Mouse (Mus musculus) ES-E14 (cell line): ENCODE measurements around the gene Tuba1a. TPM values are rescaled to one million over a fixed set of nuclear protein-coding genes. Genes with fewer than 3 reads are reported as not detected.
"Not testable (repeated sequence)": the region's sequence is repeated elsewhere in the genome, so short reads cannot be mapped to it uniquely, and the experiment has no call there.

Experiments used
- DNase-seq: peaks from one replicate; pipeline ENCODE4 v3.0.0-alpha.2; 2013; ENCODE audit warnings: low read depth, low spot score
- H3K27ac ChIP-seq: 2 replicates; pipeline ENCODE4 v1.5.1; 2012; ENCODE audit warnings: low read depth, mild to moderate bottlenecking, low read length, moderate library complexity, mixed read lengths; ENCODE audit not compliant: poor library complexity, insufficient read depth, severe bottlenecking
- H3K36me3 ChIP-seq: 2 replicates; pipeline ENCODE4 v1.6.1; 2012; ENCODE audit warnings: mild to moderate bottlenecking, low read length, moderate library complexity, mixed read lengths; ENCODE audit not compliant: control insufficient read depth, poor library complexity, insufficient read depth, severe bottlenecking
- H3K4me1 ChIP-seq, 2 experiments: fragments of 150-350 bp in 1 of 2; sonication (generic) in 1 of 2; 2 replicates each; pipeline ENCODE4 v1.6.1; 2012; ENCODE audit warnings: low read length in 2 of 2, mild to moderate bottlenecking in 1 of 2, mixed read lengths in 1 of 2; ENCODE audit not compliant: control insufficient read depth in 2 of 2, insufficient read depth in 2 of 2, poor library complexity in 1 of 2
- H3K4me3 ChIP-seq, 2 experiments: fragments of 150-350 bp in 1 of 2; sonication (generic) in 1 of 2; 2 replicates each; pipeline ENCODE4 v1.5.1; 2012; ENCODE audit warnings: low read length in 2 of 2, low read depth in 1 of 2, mild to moderate bottlenecking in 1 of 2, mixed read lengths in 1 of 2; ENCODE audit not compliant: insufficient read depth in 1 of 2, poor library complexity in 1 of 2, severe bottlenecking in 1 of 2
- H3K9ac ChIP-seq: 2 replicates; pipeline ENCODE4 v1.6.1; 2012; ENCODE audit warnings: low read depth, mild to moderate bottlenecking, low read length, mixed read lengths; ENCODE audit not compliant: poor library complexity, insufficient read depth, severe bottlenecking
- H3K9me3 ChIP-seq: fragments of 150-350 bp; sonication (generic); 2 replicates; pipeline ENCODE4 v1.6.1; 2012; ENCODE audit warnings: low read depth, mild to moderate bottlenecking, low read length; ENCODE audit not compliant: control insufficient read depth, insufficient read depth
- CHD2 ChIP-seq: IDR thresholded peaks from 2 replicates; pipeline ENCODE4 v1.6.1; 2014; ENCODE audit warnings: mild to moderate bottlenecking, low read depth, low read length, inconsistent platforms
- HCFC1 ChIP-seq: IDR thresholded peaks from 2 replicates; pipeline ENCODE4 v1.6.1; 2012; ENCODE audit warnings: low read length, inconsistent platforms, borderline replicate concordance; ENCODE audit not compliant: insufficient read depth
- MAFK ChIP-seq: IDR thresholded peaks from 2 replicates; pipeline ENCODE4 v1.6.1; 2014; ENCODE audit warnings: mild to moderate bottlenecking, low read depth, low read length, inconsistent platforms; ENCODE audit not compliant: insufficient read depth
- ZC3H11A ChIP-seq: IDR thresholded peaks from 2 replicates; pipeline ENCODE4 v1.6.1; 2012; ENCODE audit warnings: low read depth, mild to moderate bottlenecking, inconsistent platforms, low read length, borderline replicate concordance
- ZNF384 ChIP-seq: IDR thresholded peaks from 2 replicates; pipeline ENCODE4 v1.6.1; 2012; ENCODE audit warnings: low read depth, low read length, inconsistent platforms
- in situ Hi-C, 2 experiments: fragments of 600-800 bp; cut with MboI; formaldehyde crosslinking; loops; one replicate each; pipeline ENCODE4 v1.15.1; 2025; ENCODE audit warnings: low sequenced_read_pairs in 2 of 2, inconsistent platforms in 1 of 2; ENCODE audit not compliant: unreplicated experiment in 2 of 2
- total RNA-seq: library from RNA; depleted of rRNA; stranded (reverse); fragments of 300-350 nt; gene quantifications from 2 replicates; pipeline ENCODE4 v1.2.3, GENCODE M21; 2012

The Tuba1a gene
- total RNA-seq, 1 experiment: 862 TPM

DNA sequence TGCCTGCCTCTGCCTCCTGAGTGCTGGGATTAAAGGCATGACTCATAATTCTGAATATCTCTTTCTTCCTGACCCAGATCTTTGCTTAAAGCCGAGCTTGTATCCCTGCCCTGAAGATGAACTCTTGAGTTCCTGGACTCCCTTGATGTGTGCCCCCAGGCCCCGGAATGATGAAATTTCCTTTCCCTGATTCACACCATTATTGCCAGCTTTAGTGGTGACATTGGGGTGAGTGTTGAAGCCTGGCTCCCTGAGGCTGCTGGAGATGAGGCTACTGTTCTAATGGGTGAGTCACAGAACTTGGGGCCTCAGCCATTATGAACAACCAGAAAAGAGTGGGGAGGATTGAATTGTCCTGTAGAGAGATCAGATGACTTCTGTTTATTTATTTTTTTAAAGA is 12.0 kb downstream of the Tuba1a start:
- H3K9ac ChIP-seq: no peak overlapping the region
- H3K4me1 ChIP-seq: peaks cover 2 to 7% of the 10 kb centered on the region in 2 experiments; a peak in 2 of 4 replicates
- in situ Hi-C loops: no loop called here
- no peak for TF ChIP-seq ZNF384
- TF ChIP-seq CHD2: no peak
- no peak for TF ChIP-seq MAFK
- no peak for TF ChIP-seq HCFC1
- no peak for TF ChIP-seq ZC3H11A
- H3K4me3 ChIP-seq: no peak overlapping the region
- H3K9me3 ChIP-seq: no peaks in the 10 kb centered on the region
- H3K27ac ChIP-seq: no peak overlapping the region
- no peaks in the 10 kb centered on the region for H3K36me3 ChIP-seq
- no peak for DNase-seq

DNA sequence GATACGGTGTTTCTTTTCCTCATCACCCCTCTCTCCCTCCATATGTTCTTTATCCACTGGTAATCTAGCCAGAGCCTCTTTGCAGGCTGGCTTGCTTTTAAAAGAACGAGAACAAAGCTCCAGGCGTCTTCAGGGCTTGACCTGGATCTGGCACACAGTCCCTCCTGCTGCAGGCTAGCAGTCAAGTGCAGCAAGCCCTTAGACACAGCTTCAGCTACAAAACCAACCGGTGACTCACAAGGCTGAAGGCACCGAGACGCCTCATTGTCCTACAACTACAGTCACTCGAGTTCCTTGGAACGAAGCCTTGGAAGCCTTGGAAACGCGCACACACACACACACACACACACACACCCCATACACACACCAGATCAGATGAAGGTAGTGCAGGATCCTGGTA is 12.7 kb downstream of the Tuba1a start:
- in situ Hi-C loops: no loop called here
- Histone ChIP-seq H3K4me3 (no peak overlapping the region), H3K9ac (no peak overlapping the region), H3K27ac (no peak overlapping the region), H3K9me3 (no peaks in the 10 kb centered on the region), H3K4me1 (peaks cover 6 to 7% of the 10 kb centered on the region in 2 experiments; a peak in 3 of 4 replicates), H3K36me3 (no peaks in the 10 kb centered on the region)
- TF ChIP-seq CHD2: no peak
- no peak for TF ChIP-seq HCFC1
- no peak for TF ChIP-seq ZC3H11A
- no peak for TF ChIP-seq ZNF384
- no peak for TF ChIP-seq MAFK
- DNase-seq: no peak

DNA sequence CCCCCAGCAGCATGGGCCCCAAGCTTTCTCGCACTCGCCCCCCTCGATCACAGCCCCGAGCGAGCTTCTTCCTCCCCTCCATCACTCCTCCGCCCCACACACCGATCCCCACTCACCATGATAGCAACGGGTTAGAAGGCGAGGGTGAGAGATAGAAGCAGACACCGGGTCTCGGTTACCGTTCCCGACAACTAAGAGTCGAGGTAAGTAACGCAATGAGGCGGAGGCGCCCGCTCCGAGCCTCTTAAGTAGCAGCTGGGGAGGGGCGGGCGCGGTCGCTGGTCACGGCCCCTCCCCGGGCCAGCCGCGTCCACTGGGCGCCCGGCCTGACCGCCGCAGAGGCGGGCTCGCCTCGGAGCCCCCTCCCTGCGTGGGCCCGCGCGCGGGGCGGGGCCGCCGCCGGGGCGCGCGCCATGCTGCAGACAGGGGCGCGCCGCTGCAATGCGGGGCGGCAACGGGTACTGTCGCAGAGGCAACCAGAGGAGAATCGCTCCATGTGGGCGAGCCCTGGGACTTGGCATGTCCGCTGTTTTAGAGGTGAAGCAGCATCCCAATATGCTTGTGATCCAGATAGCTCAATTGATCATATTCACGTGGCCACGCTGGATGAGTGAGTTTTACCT is 19.2 kb downstream of the Tuba1a start, which contains the start of gene Tuba1b:
Gene Tuba1b, minus strand, starts transcription at position 349 of the 623 bp plus-strand sequence.
- in situ Hi-C loops: no loop called here
- Histone ChIP-seq H3K36me3 (peaks cover 14% of the 10 kb centered on the region), H3K4me3 (peak within 1 kb of the TSS; percentile 90 to 95), H3K4me1 (peaks cover 0 to 5% of the 10 kb centered on the region in 2 experiments; a peak in 2 of 4 replicates), H3K9me3 (no peaks in the 10 kb centered on the region), H3K9ac (peak within 1 kb of the TSS; percentile 99), H3K27ac (peak within 1 kb of the TSS; percentile 99)
- no peak for TF ChIP-seq HCFC1
- DNase-seq: peak; percentile 72

DNA sequence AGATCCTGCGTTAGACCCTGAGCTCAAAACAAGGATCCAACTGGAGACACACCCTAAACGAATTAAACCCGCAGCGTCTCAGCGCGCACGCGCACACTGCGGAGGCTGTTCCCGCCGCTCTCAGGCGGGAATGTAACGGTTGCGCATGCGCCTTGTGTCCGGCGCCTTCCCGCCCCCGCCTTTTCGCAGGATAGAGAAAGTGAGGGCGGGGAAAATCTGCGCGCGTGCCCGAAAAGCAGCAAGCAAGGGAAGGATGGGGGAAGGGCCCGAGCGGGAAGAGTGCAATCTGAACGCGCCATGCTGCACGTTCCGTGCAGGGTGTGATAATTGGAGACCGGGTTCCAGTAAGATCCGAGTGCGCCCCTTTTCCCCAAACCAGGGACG is 19.7 kb downstream of the Tuba1a start:
- H3K4me3 ChIP-seq: peak overlapping the region; percentile 90 to 95
- TF ChIP-seq HCFC1: peak; percentile 49; the same call in 1 of the 2 replicates
- no peak for TF ChIP-seq ZNF384
- in situ Hi-C loops: no loop called here
- H3K9ac ChIP-seq: peak overlapping the region; percentile 99
- peaks cover 0 to 10% of the 10 kb centered on the region in 2 experiments; a peak in 2 of 4 replicates for H3K4me1 ChIP-seq
- H3K27ac ChIP-seq: peak overlapping the region; percentile 99
- H3K9me3 ChIP-seq: no peaks in the 10 kb centered on the region
- peaks cover 14% of the 10 kb centered on the region for H3K36me3 ChIP-seq
- DNase-seq: peak; percentile 97

DNA sequence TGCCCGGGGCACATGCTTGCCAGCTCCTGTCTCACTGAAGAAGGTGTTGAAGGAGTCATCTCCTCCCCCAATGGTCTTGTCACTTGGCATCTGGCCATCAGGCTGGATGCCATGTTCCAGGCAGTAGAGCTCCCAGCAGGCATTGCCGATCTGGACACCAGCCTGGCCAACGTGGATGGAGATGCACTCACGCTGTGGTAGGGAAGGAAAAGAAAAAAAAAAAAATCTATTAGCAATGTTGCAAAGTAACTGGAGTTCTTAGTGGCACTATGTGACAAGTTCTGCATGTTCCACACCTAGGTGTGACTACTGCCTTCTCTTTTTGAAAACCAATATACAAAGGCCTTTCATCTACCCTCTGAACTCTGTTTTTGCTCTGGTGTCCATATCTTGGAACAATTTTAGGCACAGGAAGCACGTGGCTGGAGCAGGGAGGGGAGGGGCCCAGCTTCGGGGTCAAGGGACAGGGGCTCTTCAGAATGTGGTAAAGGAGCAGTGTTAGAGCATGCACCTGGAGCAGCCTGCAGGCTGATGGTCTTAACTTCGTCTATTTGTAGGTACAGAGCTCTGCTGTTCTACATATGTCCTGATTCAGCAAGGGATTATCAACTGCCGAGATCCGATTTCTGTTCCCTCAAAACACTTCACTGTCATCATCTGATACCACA is 20.4 kb downstream of the Tuba1a start:
- not testable (repeated sequence) for DNase-seq

More for the DNA sequence above, 20.4 kb downstream of the Tuba1a start:
- Histone ChIP-seq H3K27ac (peak overlapping the region; percentile 99), H3K9ac (peak overlapping the region; percentile 99), H3K4me3 (peak overlapping the region; percentile 90 to 95), H3K4me1 (peaks cover 0 to 12% of the 10 kb centered on the region in 2 experiments; a peak in 2 of 4 replicates), H3K36me3 (peaks cover 14% of the 10 kb centered on the region)
- in situ Hi-C loops, H3K9me3 ChIP-seq: not testable (repeated sequence)
